Mouse (Mus musculus) embryonic facial prominence, embryonic 11.5 days (tissue): ENCODE results near the gene Zfp365. TPM values are rescaled to one million over a fixed set of nuclear protein-coding genes. Genes with fewer than 3 reads are reported as not detected.

Experiments used
- ATAC-seq: fragments of 200-750 bp; cut with Nextera tagmentation; replicated peaks from 2 replicates; pipeline ENCODE4 v1.8.0; 2017; ENCODE audit warnings: low read depth; ENCODE audit not compliant: insufficient number of reproducible peaks, low FRiP score, low TSS enrichment
- DNase-seq: peaks from one replicate; pipeline ENCODE4 v3.0.0-alpha.2; 2015; ENCODE audit warnings: low spot score
- H3K27ac ChIP-seq: fragments of 300-500 bp; sonication (generic); replicated peaks from 2 replicates; pipeline ENCODE4 v1.5.1; 2014; ENCODE audit warnings: mild to moderate bottlenecking, low read depth, low read length, control low read depth
- H3K27me3 ChIP-seq: fragments of 300-500 bp; sonication (generic); 2 replicates; pipeline ENCODE4 v1.6.1; 2014; ENCODE audit warnings: mild to moderate bottlenecking, low read length, moderate library complexity, mixed read lengths; ENCODE audit not compliant: control insufficient read depth, insufficient read depth
- H3K36me3 ChIP-seq: fragments of 300-500 bp; sonication (generic); replicated peaks from 2 replicates; pipeline ENCODE4 v1.6.1; 2014; ENCODE audit warnings: low read depth, mild to moderate bottlenecking, low read length, moderate library complexity, mixed read lengths; ENCODE audit not compliant: control insufficient read depth, insufficient read depth
- H3K4me1 ChIP-seq: fragments of 300-500 bp; sonication (generic); 2 replicates; pipeline ENCODE4 v1.6.1; 2014; ENCODE audit warnings: low read length, mixed read lengths; ENCODE audit not compliant: control insufficient read depth, insufficient read depth
- H3K4me2 ChIP-seq: fragments of 300-500 bp; sonication (generic); 2 replicates; pipeline ENCODE4 v1.6.1; 2014; ENCODE audit warnings: low read depth, mild to moderate bottlenecking, control low read depth, low read length, moderate library complexity
- H3K4me3 ChIP-seq: fragments of 300-500 bp; sonication (generic); 2 replicates; pipeline ENCODE4 v1.5.1; 2014; ENCODE audit warnings: low read depth, low read length, control low read depth
- H3K9ac ChIP-seq: fragments of 300-500 bp; sonication (generic); replicated peaks from 2 replicates; pipeline ENCODE4 v1.6.1; 2014; ENCODE audit warnings: mild to moderate bottlenecking, control low read depth, low read length
- H3K9me3 ChIP-seq: fragments of 300-500 bp; sonication (generic); replicated peaks from 2 replicates; pipeline ENCODE4 v1.6.1; 2016; ENCODE audit warnings: mild to moderate bottlenecking, low read length, inconsistent platforms, mixed read lengths; ENCODE audit not compliant: control insufficient read depth
- WGBS: fragments of 180-500 bp; shearing (Covaris S2); extraction: QIAGEN DNeasy Blood & Tissue Kit; methylation state at CpG from one replicate; pipeline ENCODE4 v1.1.7; 2014; 5-methylcytosine and 5-hydroxymethylcytosine counted together
- polyA plus RNA-seq: library from polyadenylated mRNA; unstranded; fragments of >200 nt; fragmentation: Nextera tagmentation; extraction: Ambion mirVana; gene quantifications from 2 replicates; pipeline ENCODE4 v1.2.1, GENCODE M21; 2014

The Zfp365 gene
- polyA plus RNA-seq, 1 experiment from 2014 or later: 1.5 TPM

GRCm38 (mm10) chr10:67898949-67899675 is 13.3 kb downstream of the Zfp365 start:
- Histone ChIP-seq H3K4me2 (no peak overlapping the region), H3K9me3 (no peaks in the 10 kb centered on the region), H3K4me3 (no peak overlapping the region), H3K9ac (no peak overlapping the region), H3K27ac (no peak overlapping the region), H3K27me3 (no peaks in the 10 kb centered on the region), H3K36me3 (no peaks in the 10 kb centered on the region), H3K4me1 (no peaks in the 10 kb centered on the region)
- DNase-seq: no peak
- WGBS: 80% methylated on average over 4 of the region's 4 CpGs
- no peak for ATAC-seq

- ATAC-seq: no peak
Observed at GRCm38 (mm10) chr10:67898355-67898935, 14.0 kb downstream of the Zfp365 start.

GRCm38 (mm10) chr10:67897281-67897680 is 15.2 kb downstream of the Zfp365 start:
- no peaks in the 10 kb centered on the region for H3K27me3 ChIP-seq

More at GRCm38 (mm10) chr10:67898355-67898935, 14.0 kb downstream of the Zfp365 start:
- Histone ChIP-seq H3K4me2 (no peak overlapping the region), H3K9me3 (no peaks in the 10 kb centered on the region), H3K27me3 (no peaks in the 10 kb centered on the region), H3K4me3 (no peak overlapping the region), H3K4me1 (no peaks in the 10 kb centered on the region), H3K36me3 (no peaks in the 10 kb centered on the region), H3K9ac (no peak overlapping the region), H3K27ac (no peak overlapping the region)
- WGBS: 92% methylated on average over 9 of the region's 9 CpGs
- no peak for DNase-seq

DNA sequence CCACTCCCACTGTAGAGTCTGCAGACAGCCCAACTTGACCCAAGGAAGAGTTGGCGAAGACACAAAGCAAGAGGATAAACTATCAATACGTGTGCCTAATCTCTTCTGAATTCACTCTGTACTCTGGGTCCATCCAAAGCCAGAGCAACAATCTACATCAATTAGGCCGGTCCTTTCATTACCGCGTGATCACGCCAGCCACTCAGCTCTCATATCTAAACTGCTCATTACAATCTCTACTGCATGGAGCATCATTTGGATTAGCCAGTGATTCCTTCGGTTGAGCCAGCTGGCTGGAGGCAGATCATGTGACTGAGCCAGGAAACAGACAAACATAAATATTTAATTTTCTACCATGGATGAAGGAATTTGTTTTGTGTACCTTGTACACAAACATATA is 17.8 kb downstream of the Zfp365 start:
- no peaks in the 10 kb centered on the region for H3K36me3 ChIP-seq
- H3K27ac ChIP-seq: no peak overlapping the region
- 92% methylated on average over 7 of the region's 7 CpGs for WGBS
- no peak for DNase-seq
- H3K4me2 ChIP-seq: no peak overlapping the region
- no peak overlapping the region for H3K9ac ChIP-seq
- ATAC-seq: no peak
- H3K4me1 ChIP-seq: no peaks in the 10 kb centered on the region
- H3K4me3 ChIP-seq: no peak overlapping the region
- H3K9me3 ChIP-seq: no peaks in the 10 kb centered on the region
- H3K27me3 ChIP-seq: no peaks in the 10 kb centered on the region

More at GRCm38 (mm10) chr10:67897281-67897680, 15.2 kb downstream of the Zfp365 start:
- Histone ChIP-seq H3K4me3 (no peak overlapping the region), H3K9me3 (no peaks in the 10 kb centered on the region), H3K36me3 (no peaks in the 10 kb centered on the region), H3K9ac (no peak overlapping the region), H3K4me2 (no peak overlapping the region), H3K27ac (no peak overlapping the region), H3K4me1 (no peaks in the 10 kb centered on the region)
- DNase-seq (no peak), ATAC-seq (no peak)
- 90% methylated on average over 6 of the region's 6 CpGs for WGBS

DNA sequence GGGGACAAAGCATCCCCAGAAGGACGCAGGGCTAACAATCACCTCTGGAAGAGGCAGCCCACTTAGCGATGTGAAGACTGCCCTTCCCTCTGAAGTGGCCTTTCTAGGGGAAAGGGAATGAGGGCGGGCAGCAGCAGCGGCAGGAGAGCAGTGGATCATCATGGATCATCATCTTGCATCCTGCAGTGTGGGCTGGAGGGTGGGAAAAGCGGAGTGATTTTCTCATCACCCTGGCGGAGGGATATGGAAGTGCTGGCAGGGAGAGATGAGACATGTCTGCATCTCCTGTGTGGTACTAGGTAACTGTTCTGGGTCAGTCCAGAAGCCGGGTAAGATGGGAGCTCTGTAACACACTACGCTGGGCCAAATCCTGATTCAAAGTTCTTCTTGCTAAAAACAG is 18.4 kb downstream of the Zfp365 start:
- Histone ChIP-seq H3K9me3 (no peaks in the 10 kb centered on the region), H3K4me1 (no peaks in the 10 kb centered on the region), H3K4me2 (no peak overlapping the region), H3K36me3 (no peaks in the 10 kb centered on the region), H3K4me3 (no peak overlapping the region), H3K27me3 (no peaks in the 10 kb centered on the region), H3K9ac (no peak overlapping the region), H3K27ac (no peak overlapping the region)
- 74% methylated on average over 8 of the region's 8 CpGs for WGBS
- no peak for DNase-seq
- ATAC-seq: no peak

- Histone ChIP-seq H3K4me1 (no peaks in the 10 kb centered on the region), H3K27me3 (no peaks in the 10 kb centered on the region), H3K9ac (no peak overlapping the region), H3K4me3 (no peak overlapping the region), H3K27ac (no peak overlapping the region), H3K36me3 (no peaks in the 10 kb centered on the region), H3K4me2 (no peak overlapping the region), H3K9me3 (no peaks in the 10 kb centered on the region)
- DNase-seq (no peak), ATAC-seq (no peak)
- 85% methylated on average over 10 of the region's 10 CpGs for WGBS
Observed at GRCm38 (mm10) chr10:67893226-67893625, 19.2 kb downstream of the Zfp365 start.

DNA sequence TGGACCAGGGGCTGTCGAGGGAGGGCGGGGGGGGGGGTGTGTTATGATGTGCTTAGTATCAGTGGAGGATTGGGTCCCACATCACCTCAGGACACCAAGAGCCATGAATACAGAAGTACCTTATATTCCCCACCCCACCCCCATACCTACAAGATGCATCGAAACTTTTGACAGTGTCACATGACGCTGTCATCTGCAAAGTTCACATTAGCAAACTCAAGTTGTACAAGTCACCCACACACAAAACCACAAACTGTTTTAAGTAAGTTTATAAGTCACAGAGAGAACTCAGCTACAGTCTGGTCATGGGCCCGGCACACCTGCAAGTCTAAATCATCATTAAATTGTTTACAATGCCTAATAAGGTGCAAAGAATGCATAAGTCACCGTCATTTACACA is 21.3 kb downstream of the Zfp365 start:
- ATAC-seq: no peak
- no peaks in the 10 kb centered on the region for H3K9me3 ChIP-seq
- H3K27me3 ChIP-seq: no peaks in the 10 kb centered on the region
- H3K9ac ChIP-seq: no peak overlapping the region
- DNase-seq: no peak
- no peak overlapping the region for H3K4me3 ChIP-seq
- H3K4me2 ChIP-seq: no peak overlapping the region
- no peaks in the 10 kb centered on the region for H3K4me1 ChIP-seq
- H3K36me3 ChIP-seq: no peaks in the 10 kb centered on the region
- WGBS: 84% methylated on average over 6 of the region's 6 CpGs
- H3K27ac ChIP-seq: no peak overlapping the region

DNA sequence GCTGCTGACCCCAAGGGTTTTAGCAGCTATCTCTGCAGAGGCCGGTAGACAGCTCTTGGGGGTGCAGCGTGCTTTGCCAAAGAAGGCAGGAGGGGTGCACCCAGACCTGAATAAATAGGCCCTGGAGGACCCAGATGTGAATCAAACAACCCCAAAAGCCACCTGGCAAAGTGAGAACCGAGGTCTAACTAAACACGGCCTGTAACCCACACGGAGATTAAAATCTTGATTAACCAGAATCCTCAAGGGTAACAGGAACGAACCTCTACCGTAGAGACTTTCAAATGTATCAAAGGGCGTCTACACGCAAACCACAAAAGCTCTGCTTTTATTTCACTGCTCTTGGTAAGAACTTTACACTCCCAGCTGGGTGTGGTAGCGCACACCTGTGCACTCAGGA is 24.5 kb downstream of the Zfp365 start:
- no peak overlapping the region for H3K4me3 ChIP-seq
- H3K9me3 ChIP-seq: no peaks in the 10 kb centered on the region
- no peaks in the 10 kb centered on the region for H3K27me3 ChIP-seq
- 92% methylated on average over 10 of the region's 10 CpGs for WGBS
- ATAC-seq: no peak
- no peaks in the 10 kb centered on the region for H3K4me1 ChIP-seq
- no peak overlapping the region for H3K9ac ChIP-seq
- no peaks in the 10 kb centered on the region for H3K36me3 ChIP-seq
- no peak for DNase-seq
- no peak overlapping the region for H3K4me2 ChIP-seq
- no peak overlapping the region for H3K27ac ChIP-seq
